Mouse (Mus musculus) ES-E14 (cell line): ENCODE results near the gene Cst6. TPM values are rescaled to one million over a fixed set of nuclear protein-coding genes. Genes with fewer than 3 reads are reported as not detected.
A peak's percentile ranks its signal among the peaks of the same experiment; 100 is the strongest.

ENCODE experiments used
- DNase-seq: peaks from one replicate; pipeline ENCODE4 v3.0.0-alpha.2; 2013; ENCODE audit warnings: low read depth, low spot score
- H3K27ac ChIP-seq: 2 replicates; pipeline ENCODE4 v1.5.1; 2012; ENCODE audit warnings: low read depth, mild to moderate bottlenecking, low read length, moderate library complexity, mixed read lengths; ENCODE audit not compliant: poor library complexity, insufficient read depth, severe bottlenecking
- H3K36me3 ChIP-seq: 2 replicates; pipeline ENCODE4 v1.6.1; 2012; ENCODE audit warnings: mild to moderate bottlenecking, low read length, moderate library complexity, mixed read lengths; ENCODE audit not compliant: control insufficient read depth, poor library complexity, insufficient read depth, severe bottlenecking
- H3K4me1 ChIP-seq, 2 experiments: fragments of 150-350 bp in 1 of 2; sonication (generic) in 1 of 2; 2 replicates each; pipeline ENCODE4 v1.6.1; 2012; ENCODE audit warnings: low read length in 2 of 2, mild to moderate bottlenecking in 1 of 2, mixed read lengths in 1 of 2; ENCODE audit not compliant: control insufficient read depth in 2 of 2, insufficient read depth in 2 of 2, poor library complexity in 1 of 2
- H3K4me3 ChIP-seq, 2 experiments: fragments of 150-350 bp in 1 of 2; sonication (generic) in 1 of 2; 2 replicates each; pipeline ENCODE4 v1.5.1; 2012; ENCODE audit warnings: low read length in 2 of 2, low read depth in 1 of 2, mild to moderate bottlenecking in 1 of 2, mixed read lengths in 1 of 2; ENCODE audit not compliant: insufficient read depth in 1 of 2, poor library complexity in 1 of 2, severe bottlenecking in 1 of 2
- H3K9ac ChIP-seq: 2 replicates; pipeline ENCODE4 v1.6.1; 2012; ENCODE audit warnings: low read depth, mild to moderate bottlenecking, low read length, mixed read lengths; ENCODE audit not compliant: poor library complexity, insufficient read depth, severe bottlenecking
- H3K9me3 ChIP-seq: fragments of 150-350 bp; sonication (generic); 2 replicates; pipeline ENCODE4 v1.6.1; 2012; ENCODE audit warnings: low read depth, mild to moderate bottlenecking, low read length; ENCODE audit not compliant: control insufficient read depth, insufficient read depth
- CHD2 ChIP-seq: IDR thresholded peaks from 2 replicates; pipeline ENCODE4 v1.6.1; 2014; ENCODE audit warnings: mild to moderate bottlenecking, low read depth, low read length, inconsistent platforms
- HCFC1 ChIP-seq: IDR thresholded peaks from 2 replicates; pipeline ENCODE4 v1.6.1; 2012; ENCODE audit warnings: low read length, inconsistent platforms, borderline replicate concordance; ENCODE audit not compliant: insufficient read depth
- MAFK ChIP-seq: IDR thresholded peaks from 2 replicates; pipeline ENCODE4 v1.6.1; 2014; ENCODE audit warnings: mild to moderate bottlenecking, low read depth, low read length, inconsistent platforms; ENCODE audit not compliant: insufficient read depth
- ZC3H11A ChIP-seq: IDR thresholded peaks from 2 replicates; pipeline ENCODE4 v1.6.1; 2012; ENCODE audit warnings: low read depth, mild to moderate bottlenecking, inconsistent platforms, low read length, borderline replicate concordance
- ZNF384 ChIP-seq: IDR thresholded peaks from 2 replicates; pipeline ENCODE4 v1.6.1; 2012; ENCODE audit warnings: low read depth, low read length, inconsistent platforms
- in situ Hi-C, 2 experiments: fragments of 600-800 bp; cut with MboI; formaldehyde crosslinking; loops; one replicate each; pipeline ENCODE4 v1.15.1; 2025; ENCODE audit warnings: low sequenced_read_pairs in 2 of 2, inconsistent platforms in 1 of 2; ENCODE audit not compliant: unreplicated experiment in 2 of 2
- total RNA-seq: library from RNA; depleted of rRNA; stranded (reverse); fragments of 300-350 nt; gene quantifications from 2 replicates; pipeline ENCODE4 v1.2.3, GENCODE M21; 2012

Gene Cst6
- total RNA-seq, 1 experiment = 1.1 TPM

GRCm38 (mm10) chr19:5306968-5307734 is 42.2 kb downstream of the Cst6 start:
- Histone ChIP-seq H3K9ac (peak overlapping the region; percentile 20), H3K4me3 (peak overlapping the region; percentile 31 to 34), H3K36me3 (no peaks in the 10 kb centered on the region; the same call in 1 of the 2 replicates), H3K9me3 (no peaks in the 10 kb centered on the region), H3K4me1 (peaks cover 0 to 3% of the 10 kb centered on the region in 2 experiments; a peak in 1 of 4 replicates), H3K27ac (no peak overlapping the region)
- in situ Hi-C loops = no loop called here
- DNase-seq = peak; percentile 40
- TF ChIP-seq HCFC1 = no peak
- no peak for TF ChIP-seq ZNF384
- TF ChIP-seq CHD2 = no peak
- no peak for TF ChIP-seq ZC3H11A
- TF ChIP-seq MAFK = no peak

DNA sequence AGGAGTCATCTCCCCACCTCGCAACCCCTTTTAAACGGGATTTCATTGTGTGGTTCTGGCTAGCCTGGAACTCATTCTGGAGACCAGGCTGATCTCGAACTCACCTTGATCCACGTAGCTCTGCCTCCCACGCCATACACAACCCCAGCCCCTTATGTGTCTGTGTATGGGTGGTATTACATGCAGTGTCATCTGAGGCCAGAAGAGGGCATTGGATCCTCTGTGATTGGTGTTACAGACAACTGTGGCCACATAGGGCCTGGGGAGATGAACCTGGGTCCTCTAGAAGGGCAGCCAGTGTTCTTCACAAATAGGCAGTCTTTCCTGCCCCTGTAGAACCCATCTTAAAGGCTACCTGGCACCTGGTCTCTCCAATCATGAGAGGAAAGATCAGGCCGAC is 43.1 kb downstream of the Cst6 start:
- Histone ChIP-seq H3K27ac (no peak overlapping the region), H3K4me3 (peak overlapping the region; percentile 31 to 34; a peak in 2 of 4 replicates), H3K4me1 (peaks cover 0 to 6% of the 10 kb centered on the region in 2 experiments; a peak in 1 of 4 replicates), H3K36me3 (no peaks in the 10 kb centered on the region; the same call in 1 of the 2 replicates), H3K9ac (peak overlapping the region; percentile 20; the same call in 1 of the 2 replicates), H3K9me3 (no peaks in the 10 kb centered on the region)
- peak; percentile 44 for DNase-seq
- TF ChIP-seq ZC3H11A = no peak
- in situ Hi-C loops = no loop called here

DNA sequence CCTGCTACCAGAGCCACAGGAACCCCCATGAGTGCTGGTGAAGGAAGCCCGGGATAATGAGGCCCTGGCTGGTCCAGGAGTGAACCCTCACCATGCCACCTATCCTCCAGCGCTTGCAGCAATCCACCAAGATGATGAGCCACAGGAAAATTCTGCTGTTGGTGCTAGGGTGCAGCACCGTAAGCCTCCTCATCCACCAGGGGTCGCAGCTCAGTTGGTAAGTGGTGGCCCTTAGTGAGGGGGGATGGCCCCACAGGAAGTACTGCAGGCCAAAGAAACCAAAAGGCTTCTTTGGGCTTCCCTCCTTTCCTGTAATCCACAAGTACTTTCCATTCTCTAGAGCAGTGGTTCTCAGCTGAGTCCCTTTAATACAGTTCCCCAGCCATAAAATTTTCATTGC is 46.9 kb downstream of the Cst6 start:
- peak; percentile 65 for DNase-seq
- in situ Hi-C loops = no loop called here
- H3K9me3 ChIP-seq = no peaks in the 10 kb centered on the region
- peak overlapping the region; percentile 21; the same call in 1 of the 2 replicates for H3K9ac ChIP-seq
- H3K4me1 ChIP-seq = peaks cover 1 to 13% of the 10 kb centered on the region in 2 experiments; a peak in 3 of 4 replicates
- no peak for TF ChIP-seq ZC3H11A
- TF ChIP-seq CHD2 = no peak
- TF ChIP-seq ZNF384 = no peak
- no peak for TF ChIP-seq MAFK
- no peak for TF ChIP-seq HCFC1
- no peak overlapping the region for H3K27ac ChIP-seq
- no peak overlapping the region for H3K4me3 ChIP-seq
- no peaks in the 10 kb centered on the region; the same call in 1 of the 2 replicates for H3K36me3 ChIP-seq

- TF ChIP-seq MAFK = no peak
- TF ChIP-seq HCFC1 = no peak
- no peak for TF ChIP-seq ZNF384
- TF ChIP-seq ZC3H11A = no peak
- TF ChIP-seq CHD2 = no peak
- in situ Hi-C loops = no loop called here
- Histone ChIP-seq H3K4me3 (no peak overlapping the region), H3K4me1 (peaks cover 1 to 14% of the 10 kb centered on the region in 2 experiments; a peak in 3 of 4 replicates), H3K27ac (peak overlapping the region; percentile 34; the same call in 1 of the 2 replicates), H3K36me3 (no peaks in the 10 kb centered on the region; the same call in 1 of the 2 replicates), H3K9ac (no peak overlapping the region), H3K9me3 (no peaks in the 10 kb centered on the region)
- peak; percentile 69 for DNase-seq
Observed at GRCm38 (mm10) chr19:5300588-5300987, 48.8 kb downstream of the Cst6 start.
